ENCODE assay signal across 19 mouse cellular contexts in the genomic region with DNA sequence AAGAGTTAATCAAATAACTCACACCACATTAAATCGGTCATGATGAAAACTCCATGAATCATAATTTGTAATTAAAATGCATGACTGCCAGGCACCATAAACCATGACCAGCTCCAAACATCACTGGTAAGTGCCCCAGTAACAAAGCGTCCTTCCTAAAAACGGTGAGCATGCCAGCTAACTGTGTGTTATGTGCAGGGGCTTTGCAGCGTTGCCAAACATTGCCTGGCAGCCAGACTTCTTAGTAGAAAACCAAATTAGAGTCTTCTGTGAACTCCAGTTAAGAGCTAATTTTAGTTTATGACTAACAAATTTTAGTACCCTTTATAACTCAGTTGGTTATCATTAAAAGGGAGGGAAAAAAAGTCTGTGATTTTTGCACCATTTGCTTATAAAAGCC. TPM values are rescaled to one million over a fixed set of nuclear protein-coding genes. Genes with fewer than 3 reads are reported as not detected.
DNase-seq lines count a peak whose midpoint lies in the region; ATAC-seq and TF ChIP-seq lines count a peak whose summit lies in the region.
"Had no signal": no experiment of that assay in that cellular context is flagged by ENCODE, and none has a peak within 500 bp of the region (broad histone marks: within the 10 kb centered on the region; RNA-seq: fewer than 3 reads in every experiment).

No protein-coding gene starts in this region.

- no peak for TF ChIP-seq CTCF in hindbrain, postnatal 0 days (IDR thresholded peaks at IDR 0.05; ENCODE audit: low read depth)
- no peak for TF ChIP-seq CTCF in olfactory bulb, adult 2 months (IDR thresholded peaks at IDR 0.05; ENCODE audit: insufficient read depth, low read depth, low read length)

- H3K9ac ChIP-seq in hindbrain, postnatal 0 days (replicated peaks; ENCODE audit: low read length), result no peak overlapping the region
- H3K9ac ChIP-seq in hindbrain, embryonic 16.5 days (ENCODE audit: low read depth, low read length), result no peak overlapping the region
- 0 out of 2 replicates have a peak overlapping the region, but pooled peaks have one; percentile 1 for H3K9ac ChIP-seq in neural tube, embryonic 12.5 days
- no peak overlapping the region for H3K9ac ChIP-seq in neural tube, embryonic 15.5 days (replicated peaks)
- H3K9ac ChIP-seq: embryonic facial prominence, embryonic 12.5 days; forebrain, embryonic 12.5 days; hindbrain, embryonic 12.5 days; intestine, embryonic 15.5 days had no signal

- WGBS in hindbrain, postnatal 0 days, result 35% methylated on average over 4 of the region's 4 CpGs
- WGBS in hindbrain, embryonic 16.5 days, result 43% methylated on average over 4 of the region's 4 CpGs
- 60% methylated on average over 4 of the region's 4 CpGs for WGBS in neural tube, embryonic 12.5 days
- 43% methylated on average over 4 of the region's 4 CpGs for WGBS in neural tube, embryonic 15.5 days
- 21% methylated on average over 4 of the region's 4 CpGs for WGBS in olfactory bulb, adult 2 months

- no peaks in the 10 kb centered on the region for H3K9me3 ChIP-seq in hindbrain, postnatal 0 days (ENCODE audit: low read length)
- no peaks in the 10 kb centered on the region for H3K9me3 ChIP-seq in hindbrain, embryonic 16.5 days (ENCODE audit: control insufficient read depth, low read length)
- H3K9me3 ChIP-seq in neural tube, embryonic 12.5 days, result no peaks in the 10 kb centered on the region
- no peaks in the 10 kb centered on the region for H3K9me3 ChIP-seq in neural tube, embryonic 15.5 days (replicated peaks)
- H3K9me3 ChIP-seq: embryonic facial prominence, embryonic 12.5 days; forebrain, embryonic 12.5 days; heart, embryonic 10.5 days; hindbrain, embryonic 12.5 days; intestine, embryonic 15.5 days had no signal

- peak; percentile 48 for DNase-seq in hindbrain, postnatal 0 days (ENCODE audit: low spot score)
- peak; percentile 59 for DNase-seq in brain, adult 2 months (ENCODE audit: low read depth, low spot score)
- DNase-seq: adrenal gland, adult 8-10 months; cerebellum, adult 2 months; gastrocnemius, postnatal 10 days; heart, adult 18-20 months; heart, postnatal 10 days; heart, postnatal 4 days had no signal

- H3K27ac ChIP-seq in hindbrain, postnatal 0 days, result no peak overlapping the region
- no peak overlapping the region for H3K27ac ChIP-seq in hindbrain, embryonic 16.5 days (ENCODE audit: low read depth, low read length)
- no peak overlapping the region for H3K27ac ChIP-seq in neural tube, embryonic 12.5 days
- no peak overlapping the region for H3K27ac ChIP-seq in neural tube, embryonic 15.5 days (replicated peaks)
- peak overlapping the region; percentile 74 for H3K27ac ChIP-seq in olfactory bulb, adult 2 months (ENCODE audit: insufficient read depth, low read depth, low read length)
- H3K27ac ChIP-seq: embryonic facial prominence, embryonic 12.5 days; forebrain, embryonic 12.5 days; heart, embryonic 10.5 days; hindbrain, embryonic 12.5 days; intestine, embryonic 15.5 days had no signal

- H3K4me2 ChIP-seq in hindbrain, postnatal 0 days (ENCODE audit: low read depth, low read length), result no peak overlapping the region
- no peak overlapping the region for H3K4me2 ChIP-seq in hindbrain, embryonic 16.5 days (ENCODE audit: low read length)
- H3K4me2 ChIP-seq in neural tube, embryonic 12.5 days (replicated peaks), result no peak overlapping the region
- H3K4me2 ChIP-seq in neural tube, embryonic 15.5 days, result no peak overlapping the region
- H3K4me2 ChIP-seq: embryonic facial prominence, embryonic 12.5 days; forebrain, embryonic 12.5 days; hindbrain, embryonic 12.5 days; intestine, embryonic 15.5 days had no signal

- no peak overlapping the region for H3K4me3 ChIP-seq in hindbrain, postnatal 0 days (ENCODE audit: low read length)
- H3K4me3 ChIP-seq in hindbrain, embryonic 16.5 days (ENCODE audit: low read length), result no peak overlapping the region
- H3K4me3 ChIP-seq in neural tube, embryonic 12.5 days, result no peak overlapping the region
- no peak overlapping the region for H3K4me3 ChIP-seq in neural tube, embryonic 15.5 days (replicated peaks)
- no peak overlapping the region for H3K4me3 ChIP-seq in olfactory bulb, adult 2 months (ENCODE audit: insufficient read depth, low read depth, low read length)
- H3K4me3 ChIP-seq: embryonic facial prominence, embryonic 12.5 days; forebrain, embryonic 12.5 days; heart, embryonic 10.5 days; hindbrain, embryonic 12.5 days; intestine, embryonic 15.5 days had no signal

- TF ChIP-seq POLR2A in olfactory bulb, adult 2 months (IDR thresholded peaks at IDR 0.05; ENCODE audit: insufficient read depth, low read depth, low read length), result no peak

- no peaks in the 10 kb centered on the region for H3K36me3 ChIP-seq in hindbrain, postnatal 0 days (ENCODE audit: insufficient read depth, low read length)
- H3K36me3 ChIP-seq in hindbrain, embryonic 16.5 days (ENCODE audit: control insufficient read depth, insufficient read depth, low read length), result no peaks in the 10 kb centered on the region
- no peaks in the 10 kb centered on the region for H3K36me3 ChIP-seq in neural tube, embryonic 12.5 days
- no peaks in the 10 kb centered on the region for H3K36me3 ChIP-seq in neural tube, embryonic 15.5 days
- H3K36me3 ChIP-seq: embryonic facial prominence, embryonic 12.5 days; forebrain, embryonic 12.5 days; heart, embryonic 10.5 days; hindbrain, embryonic 12.5 days; intestine, embryonic 15.5 days had no signal

- ATAC-seq in hindbrain, postnatal 0 days, result no peak
- ATAC-seq in hindbrain, embryonic 16.5 days, result no peak
- no peak for ATAC-seq in neural tube, embryonic 12.5 days (ENCODE audit: low FRiP score, low read depth)
- no peak for ATAC-seq in neural tube, embryonic 15.5 days (ENCODE audit: low FRiP score)
- ATAC-seq in frontal cortex, adult (ENCODE audit: low TSS enrichment), result no peak
- ATAC-seq: intestine, embryonic 15.5 days had no signal

- no peaks in the 10 kb centered on the region for H3K4me1 ChIP-seq in hindbrain, postnatal 0 days (ENCODE audit: insufficient read depth, low read length)
- peaks cover 5% of the 10 kb centered on the region for H3K4me1 ChIP-seq in hindbrain, embryonic 16.5 days (ENCODE audit: control insufficient read depth, insufficient read depth, low read depth, low read length)
- peaks cover 25% of the 10 kb centered on the region for H3K4me1 ChIP-seq in neural tube, embryonic 12.5 days
- H3K4me1 ChIP-seq in neural tube, embryonic 15.5 days, result peaks cover 24% of the 10 kb centered on the region
- peaks cover 13% of the 10 kb centered on the region for H3K4me1 ChIP-seq in olfactory bulb, adult 2 months (ENCODE audit: control insufficient read depth, insufficient read depth, low read length)

- no peaks in the 10 kb centered on the region for H3K27me3 ChIP-seq in hindbrain, postnatal 0 days (ENCODE audit: insufficient read depth, low read length)
- no peaks in the 10 kb centered on the region for H3K27me3 ChIP-seq in hindbrain, embryonic 16.5 days (replicated peaks; ENCODE audit: control insufficient read depth, insufficient read depth, low read length)
- H3K27me3 ChIP-seq in neural tube, embryonic 12.5 days (replicated peaks), result peaks cover 4% of the 10 kb centered on the region; the same call in 1 of the 2 replicates
- no peaks in the 10 kb centered on the region for H3K27me3 ChIP-seq in neural tube, embryonic 15.5 days (replicated peaks)
- H3K27me3 ChIP-seq: hindbrain, embryonic 12.5 days had no signal

RNA-seq across cellular contexts. Expression of gene Dnaic1, which starts 3.9 kb away (rescaled TPM):
- total RNA-seq in hindbrain, postnatal 0 days (2014; rRNA removed), result 3.6 and 4.5 TPM in 2 replicates
- 3.0 and 4.8 TPM in 2 replicates for polyA plus RNA-seq in hindbrain, postnatal 0 days (2015; fragmentation: Nextera tagmentation; extraction: Ambion mirVana)
- polyA plus RNA-seq in hindbrain, embryonic 16.5 days (2015; fragmentation: Nextera tagmentation; extraction: Ambion mirVana), result 2.4 and 3.3 TPM in 2 replicates
- 1.8 and 1.9 TPM in 2 replicates for polyA plus RNA-seq in neural tube, embryonic 12.5 days (2016; fragmentation: Nextera tagmentation; extraction: Ambion mirVana)
- polyA plus RNA-seq in neural tube, embryonic 15.5 days (2015; fragmentation: Nextera tagmentation; extraction: Ambion mirVana), result 2.1 and 2.5 TPM in 2 replicates
- polyA plus RNA-seq in olfactory bulb, adult 2 months (2012; ENCODE audit: insufficient read depth, insufficient read length, low replicate concordance, missing spikeins), result not detected in 2 replicates

RNA-seq across cellular contexts. Expression of gene Fam219a, which starts 4.2 kb away (rescaled TPM):
- 136 and 193 TPM in 2 replicates for total RNA-seq in hindbrain, postnatal 0 days (2014; rRNA removed)
- 17.7 and 21.2 TPM in 2 replicates for polyA plus RNA-seq in hindbrain, postnatal 0 days (2015; fragmentation: Nextera tagmentation; extraction: Ambion mirVana)
- 14.2 and 14.8 TPM in 2 replicates for polyA plus RNA-seq in hindbrain, embryonic 16.5 days (2015; fragmentation: Nextera tagmentation; extraction: Ambion mirVana)
- 17.4 and 18.3 TPM in 2 replicates for polyA plus RNA-seq in neural tube, embryonic 12.5 days (2016; fragmentation: Nextera tagmentation; extraction: Ambion mirVana)
- polyA plus RNA-seq in neural tube, embryonic 15.5 days (2015; fragmentation: Nextera tagmentation; extraction: Ambion mirVana), result 15.2 and 17.9 TPM in 2 replicates
- not detected in 2 replicates for polyA plus RNA-seq in olfactory bulb, adult 2 months (2012; ENCODE audit: insufficient read depth, insufficient read length, low replicate concordance, missing spikeins)

RNA-seq across cellular contexts. Expression of gene 1110017D15Rik, which starts 56.4 kb away (rescaled TPM):
- total RNA-seq in hindbrain, postnatal 0 days (2014; rRNA removed), result 2.3 and 9.9 TPM in 2 replicates
- 19.9 and 21.4 TPM in 2 replicates for polyA plus RNA-seq in hindbrain, postnatal 0 days (2015; fragmentation: Nextera tagmentation; extraction: Ambion mirVana)
- polyA plus RNA-seq in hindbrain, embryonic 16.5 days (2015; fragmentation: Nextera tagmentation; extraction: Ambion mirVana), result 17.9 and 21.7 TPM in 2 replicates
- polyA plus RNA-seq in neural tube, embryonic 12.5 days (2016; fragmentation: Nextera tagmentation; extraction: Ambion mirVana), result 3.7 and 5.1 TPM in 2 replicates
- 8.6 and 10.1 TPM in 2 replicates for polyA plus RNA-seq in neural tube, embryonic 15.5 days (2015; fragmentation: Nextera tagmentation; extraction: Ambion mirVana)
- not detected in 2 replicates for polyA plus RNA-seq in olfactory bulb, adult 2 months (2012; ENCODE audit: insufficient read depth, insufficient read length, low replicate concordance, missing spikeins)
- total RNA-seq: ES-E14; heart, postnatal 4 days had no signal

Comparison
In these comparisons a context has a peak if more than half of its experiments do, and no peak if none do; other contexts are left out.
1. RNA of gene Fam219a, which starts 4.2 kb away (polyA plus RNA-seq): 15.2 to 17.9 TPM in neural tube, embryonic 15.5 days, 17.7 to 21.2 TPM in hindbrain, postnatal 0 days, 17.4 to 18.3 TPM in neural tube, embryonic 12.5 days and 14.2 to 14.8 TPM in hindbrain, embryonic 16.5 days; not detected in olfactory bulb, adult 2 months; every median in the first group is over 10 times any median in the second.